Mouse (Mus musculus) embryo, embryonic 11 days (tissue): ENCODE results near the gene Rab3gap2.

Source experiments
- DNase-seq: peaks from one replicate; pipeline ENCODE4 v3.0.0-alpha.2; 2015

Gene Rab3gap2

DNA sequence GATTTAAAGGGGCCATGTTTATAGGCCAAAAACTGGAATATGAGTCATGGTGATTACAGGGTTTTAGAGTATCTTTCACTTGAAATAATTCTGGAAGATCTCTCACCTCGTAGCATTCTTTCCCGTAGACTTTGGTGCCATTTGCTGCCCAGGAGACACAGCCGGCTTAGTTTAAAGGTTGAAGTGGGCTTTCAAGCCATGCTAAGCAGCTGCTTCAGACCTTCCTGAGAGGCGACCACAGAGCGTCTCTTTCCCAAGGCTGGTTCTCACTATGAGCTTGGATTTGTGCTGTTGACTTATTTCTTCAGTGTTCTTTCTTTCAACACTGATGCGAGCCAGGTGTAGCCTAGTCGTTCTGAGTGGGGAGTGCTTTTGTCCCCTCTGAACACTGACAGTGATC is 23.8 kb downstream of the Rab3gap2 start:
- no peak for DNase-seq

GRCm38 (mm10) chr1:185229406-185230201 is 25.7 kb downstream of the Rab3gap2 start:
- no peak for DNase-seq

DNA sequence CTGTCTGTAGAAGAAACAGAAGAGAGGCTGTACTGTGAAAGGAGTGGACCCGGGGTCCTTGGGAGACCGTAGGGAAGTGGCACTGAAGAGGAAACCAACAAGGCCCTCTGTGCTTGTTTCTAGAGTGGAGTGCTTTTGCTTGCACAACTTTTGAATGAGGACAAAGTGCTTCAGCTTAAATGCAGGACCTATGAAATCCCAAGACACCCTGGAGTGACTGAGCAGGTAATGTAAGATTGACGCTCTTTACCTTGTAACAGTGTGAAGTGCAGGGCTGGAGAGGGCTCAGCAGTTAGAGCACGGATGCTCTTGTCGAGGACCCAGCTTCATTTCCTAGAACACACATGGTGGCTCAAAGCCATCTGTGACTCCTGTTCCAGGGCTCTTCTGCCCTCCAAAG is 31.9 kb downstream of the Rab3gap2 start:
- DNase-seq = no peak

GRCm38 (mm10) chr1:185236530-185236929 is 32.6 kb downstream of the Rab3gap2 start:
- DNase-seq = peak; percentile 21

GRCm38 (mm10) chr1:185243013-185243412 is 39.1 kb downstream of the Rab3gap2 start:
- DNase-seq = no peak

DNA sequence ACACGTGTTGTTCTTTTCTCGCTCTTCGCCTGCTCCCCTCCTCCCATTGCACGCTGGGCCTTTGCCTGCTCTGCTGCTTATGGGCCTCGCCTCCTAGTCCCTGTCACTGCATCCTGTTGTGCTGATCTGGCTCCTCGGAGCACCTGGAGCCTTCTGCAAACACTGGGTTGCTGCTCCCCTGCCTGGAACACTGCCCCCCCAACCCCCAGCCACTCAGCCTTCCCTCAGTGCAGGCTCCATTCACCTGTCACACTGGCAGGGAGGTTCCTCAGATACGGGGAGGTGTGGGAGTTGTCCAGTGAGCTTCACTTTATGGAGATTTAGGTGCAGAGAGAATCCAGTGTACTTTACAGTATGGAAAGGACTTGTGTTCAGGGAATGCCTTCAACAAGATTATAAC is 41.5 kb downstream of the Rab3gap2 start:
- DNase-seq = no peak

DNA sequence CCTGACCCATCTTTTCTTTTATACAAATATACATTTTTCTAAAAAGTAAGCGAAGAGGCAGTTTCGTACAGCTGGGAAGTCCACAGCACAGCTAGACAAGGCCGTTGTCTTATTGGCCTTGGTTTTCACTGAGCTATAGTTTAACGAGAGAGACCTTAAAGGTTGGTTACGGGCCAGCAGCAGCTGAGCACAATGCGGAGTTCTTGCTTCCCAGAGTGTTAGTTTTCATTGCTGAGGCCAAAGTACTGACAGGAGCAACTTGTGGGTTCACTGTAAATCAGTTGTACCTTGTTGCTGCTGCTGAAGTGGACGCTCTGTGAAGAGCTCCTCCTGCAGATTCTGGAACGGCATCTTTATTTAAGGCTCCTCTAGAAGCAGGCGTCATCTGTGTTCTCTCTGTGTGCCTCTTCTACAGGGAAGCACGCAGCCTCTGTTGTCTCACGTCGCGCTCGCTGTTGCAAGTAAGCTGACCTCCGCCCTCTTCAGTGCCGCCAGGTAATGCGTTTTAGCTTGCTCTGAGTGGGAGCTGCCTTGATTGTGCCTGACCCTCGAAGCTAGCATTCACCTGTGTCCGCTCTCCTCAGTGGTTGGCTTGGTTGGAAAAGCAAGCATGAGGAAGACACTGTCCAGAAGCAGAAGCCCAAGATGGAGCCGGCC is 43.6 kb downstream of the Rab3gap2 start:
- no peak for DNase-seq

- DNase-seq = no peak
Measured at GRCm38 (mm10) chr1:185248728-185249127, 44.8 kb downstream of the Rab3gap2 start.

DNA sequence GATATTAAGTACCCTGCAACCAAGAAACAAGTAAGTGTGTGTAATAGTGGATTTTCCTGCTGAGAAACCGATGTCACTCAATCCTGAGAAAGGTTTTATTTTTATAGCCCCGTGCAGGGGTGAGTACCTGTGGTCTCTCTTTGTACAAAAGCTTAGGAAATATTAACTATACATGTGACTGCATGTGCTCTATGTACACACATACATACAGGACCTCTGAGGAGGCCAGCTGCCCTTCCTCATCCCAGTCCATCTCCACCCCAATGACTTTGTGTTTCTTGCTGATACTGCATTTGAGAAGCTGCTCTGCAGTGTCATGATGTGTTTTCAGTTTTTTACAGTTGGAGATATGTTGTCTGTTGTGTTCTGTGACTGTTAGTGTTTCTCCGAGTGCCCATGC is 48.4 kb downstream of the Rab3gap2 start:
- no peak for DNase-seq

GRCm38 (mm10) chr1:185253140-185253892 is 49.4 kb downstream of the Rab3gap2 start:
- no peak for DNase-seq

GRCm38 (mm10) chr1:185255336-185255735 is 51.4 kb downstream of the Rab3gap2 start:
- DNase-seq = no peak

- peak; percentile 71 for DNase-seq
Measured at GRCm38 (mm10) chr1:185256753-185257152, 52.8 kb downstream of the Rab3gap2 start.

- DNase-seq = peak; percentile 66
Measured at GRCm38 (mm10) chr1:185262565-185262964, 58.6 kb downstream of the Rab3gap2 start.

DNA sequence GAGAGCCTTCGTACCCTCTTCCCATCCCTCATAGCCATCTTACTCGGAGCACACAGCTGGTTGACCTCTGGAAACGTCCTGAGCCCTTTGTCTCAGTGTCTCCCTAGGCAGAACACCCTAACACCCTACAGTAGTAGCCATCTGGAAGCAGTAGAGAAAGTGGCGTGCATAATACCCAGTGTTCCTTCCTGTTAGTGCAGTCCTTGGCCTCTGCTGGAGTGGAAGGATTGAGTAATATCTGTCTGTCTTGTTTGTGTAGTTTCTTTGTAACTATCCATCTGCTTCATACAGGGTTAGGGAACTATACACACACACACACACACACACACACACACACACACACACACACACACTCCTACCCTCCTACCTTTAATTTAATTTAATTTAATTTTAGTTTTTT is 64.8 kb downstream of the Rab3gap2 start:
- no peak for DNase-seq

DNA sequence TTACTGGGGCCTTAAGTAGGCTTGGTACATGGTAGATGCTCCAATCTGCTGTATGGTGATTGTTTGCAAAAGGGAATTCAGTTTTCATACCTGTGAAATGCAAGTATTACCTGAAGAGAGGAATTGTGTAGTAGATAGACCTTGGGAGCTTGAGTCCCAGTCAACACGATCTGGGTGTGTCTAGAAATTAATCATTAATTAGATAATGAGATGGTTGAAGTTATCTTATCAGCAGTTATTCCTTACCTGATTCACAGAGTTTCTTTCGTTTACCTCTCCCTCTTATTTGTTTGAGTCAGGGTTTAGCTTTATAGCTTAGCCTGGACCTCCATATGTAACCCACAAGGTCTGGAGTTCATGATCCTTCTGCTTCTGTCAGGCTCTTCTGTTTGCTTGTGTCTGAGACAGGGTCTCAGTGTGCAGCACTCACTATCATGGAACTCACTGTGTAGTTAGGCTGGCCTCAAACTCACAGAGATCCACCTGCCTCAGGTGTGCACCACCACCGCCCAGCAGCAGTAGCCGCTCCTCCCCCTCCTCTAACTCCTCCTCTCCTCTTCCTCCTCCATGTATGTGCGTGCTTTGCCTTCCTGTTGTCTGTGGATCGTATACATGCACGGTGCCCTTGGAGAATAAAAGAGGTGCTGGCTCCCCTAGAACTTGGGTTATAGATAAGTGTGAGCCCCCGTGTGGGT is 66.6 kb downstream of the Rab3gap2 start:
- DNase-seq = no peak

GRCm38 (mm10) chr1:185271373-185271772 is 67.5 kb downstream of the Rab3gap2 start:
- DNase-seq = no peak

DNA sequence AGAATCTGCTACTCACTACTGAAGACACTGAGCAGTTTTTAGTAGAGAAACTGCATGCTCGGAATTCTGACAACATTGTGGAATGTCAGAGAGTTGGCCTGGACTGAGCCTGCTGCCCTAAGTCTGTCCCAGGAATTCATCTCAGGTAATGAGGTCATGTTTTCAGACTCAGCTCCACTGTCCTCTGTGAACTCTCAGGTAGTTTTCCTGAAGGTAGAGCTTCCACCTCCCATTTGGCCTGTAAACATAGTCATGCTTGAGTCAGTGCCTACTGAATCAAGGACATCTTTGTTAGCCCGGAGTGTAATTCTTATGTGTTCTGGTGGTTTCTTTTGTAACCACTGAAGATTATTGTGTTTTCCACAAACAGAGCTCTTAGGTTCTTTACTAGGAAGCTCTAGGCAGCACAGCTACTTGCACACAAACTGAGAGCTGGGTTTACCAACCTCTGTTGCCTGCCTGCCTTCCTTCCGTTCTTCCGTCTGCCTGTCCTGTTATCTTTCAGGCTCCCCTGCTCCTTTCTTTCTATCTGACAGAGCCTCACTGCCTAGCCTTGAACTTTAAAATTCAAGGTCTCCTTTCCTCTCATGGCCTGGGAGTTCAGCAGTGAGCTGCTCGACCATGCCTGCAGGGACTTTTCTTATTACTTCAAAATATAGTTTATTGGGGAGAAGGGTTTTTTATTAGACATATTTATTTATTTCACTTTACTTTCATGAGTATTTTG is 71.1 kb downstream of the Rab3gap2 start:
- DNase-seq = no peak

DNA sequence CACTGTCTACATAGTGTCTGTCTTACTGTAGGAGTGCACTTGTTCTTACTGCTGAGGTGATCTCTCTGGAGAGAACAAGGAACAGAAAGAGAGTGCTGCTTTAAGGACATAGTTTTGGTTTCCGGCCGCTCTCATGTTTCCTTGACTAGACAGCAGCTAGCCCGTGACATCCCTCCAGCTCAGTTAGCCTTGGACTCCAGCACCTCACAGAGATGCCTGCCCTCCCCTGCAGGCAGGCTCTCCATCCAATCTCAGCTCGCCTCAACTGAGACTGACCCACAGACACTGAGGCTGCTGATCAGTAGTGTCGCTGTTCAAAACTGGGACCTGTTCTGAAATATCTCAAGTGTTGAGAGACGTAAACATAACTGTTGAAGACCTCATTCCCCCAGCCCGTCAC is 72.1 kb downstream of the Rab3gap2 start:
- DNase-seq = no peak

DNA sequence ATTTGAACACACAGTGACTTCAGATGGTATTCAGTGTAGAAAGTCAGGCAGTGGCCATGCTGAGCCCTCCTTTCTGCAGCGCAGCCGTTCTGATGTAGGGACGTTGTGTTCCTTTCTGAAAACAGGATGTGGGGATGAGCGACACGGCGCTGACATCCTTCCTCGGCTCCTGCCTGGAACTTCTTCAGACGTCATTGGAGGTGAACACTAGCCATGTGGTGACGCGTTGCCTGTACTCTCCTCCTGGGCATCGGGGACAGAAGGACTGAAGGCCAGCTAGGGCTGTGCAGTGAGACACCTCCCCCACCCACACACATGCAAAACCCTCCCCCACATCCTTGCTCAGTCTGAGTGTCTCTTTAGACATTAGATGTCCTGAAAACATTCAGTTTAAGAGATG is 73.1 kb downstream of the Rab3gap2 start:
- DNase-seq = no peak

DNA sequence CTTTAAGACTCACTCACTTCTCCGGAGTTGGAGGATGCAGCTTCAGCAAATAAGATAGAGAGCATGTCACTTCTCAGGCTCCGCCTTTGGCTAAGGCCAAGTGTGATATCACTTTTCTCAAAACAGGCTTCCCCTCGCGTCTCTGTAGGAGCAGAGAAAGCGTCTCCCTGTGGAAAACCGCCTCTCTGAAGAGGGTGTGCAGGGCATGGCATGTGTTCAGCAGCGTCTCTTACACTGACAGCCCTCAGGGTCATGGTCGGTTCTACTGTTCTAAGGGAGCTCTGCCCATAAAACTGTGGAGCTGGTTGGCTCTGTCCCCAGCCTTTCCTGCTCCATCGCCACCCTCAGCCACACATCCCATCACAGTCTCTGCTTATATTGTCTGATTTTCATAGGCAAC is 75.4 kb downstream of the Rab3gap2 start:
- no peak for DNase-seq

DNA sequence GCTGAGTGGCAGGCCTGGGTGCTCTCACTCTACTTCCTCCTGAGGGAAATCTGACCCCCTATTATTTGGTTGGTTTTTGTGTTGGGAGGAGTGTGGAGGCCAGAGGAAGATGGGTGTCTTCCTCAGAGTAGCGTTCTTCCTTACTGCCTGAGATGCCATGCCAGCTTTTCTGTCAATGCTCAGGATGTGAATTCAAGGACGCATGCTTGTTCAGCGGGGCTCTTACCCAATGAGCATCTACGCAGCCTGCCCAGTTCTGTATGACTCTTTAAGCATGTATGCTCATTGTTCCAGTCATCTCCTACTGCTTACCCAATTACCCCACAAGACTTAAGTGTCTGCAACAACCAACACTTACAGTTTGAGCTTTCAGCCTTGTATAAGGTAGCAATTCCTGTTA is 76.7 kb downstream of the Rab3gap2 start:
- no peak for DNase-seq

- no peak for DNase-seq
Measured at GRCm38 (mm10) chr1:185282846-185283245, 78.9 kb downstream of the Rab3gap2 start.
